Mouse (Mus musculus): ENCODE results near the gene Exoc6b. TPM values are rescaled to one million over a fixed set of nuclear protein-coding genes. Genes with fewer than 3 reads are reported as not detected.
A peak's percentile ranks its signal among the peaks of the same experiment; 100 is the strongest.

The Exoc6b gene
- total and polyA plus RNA-seq, 2 experiments from 2014 or later = 36.2 to 38.1 TPM

DNA sequence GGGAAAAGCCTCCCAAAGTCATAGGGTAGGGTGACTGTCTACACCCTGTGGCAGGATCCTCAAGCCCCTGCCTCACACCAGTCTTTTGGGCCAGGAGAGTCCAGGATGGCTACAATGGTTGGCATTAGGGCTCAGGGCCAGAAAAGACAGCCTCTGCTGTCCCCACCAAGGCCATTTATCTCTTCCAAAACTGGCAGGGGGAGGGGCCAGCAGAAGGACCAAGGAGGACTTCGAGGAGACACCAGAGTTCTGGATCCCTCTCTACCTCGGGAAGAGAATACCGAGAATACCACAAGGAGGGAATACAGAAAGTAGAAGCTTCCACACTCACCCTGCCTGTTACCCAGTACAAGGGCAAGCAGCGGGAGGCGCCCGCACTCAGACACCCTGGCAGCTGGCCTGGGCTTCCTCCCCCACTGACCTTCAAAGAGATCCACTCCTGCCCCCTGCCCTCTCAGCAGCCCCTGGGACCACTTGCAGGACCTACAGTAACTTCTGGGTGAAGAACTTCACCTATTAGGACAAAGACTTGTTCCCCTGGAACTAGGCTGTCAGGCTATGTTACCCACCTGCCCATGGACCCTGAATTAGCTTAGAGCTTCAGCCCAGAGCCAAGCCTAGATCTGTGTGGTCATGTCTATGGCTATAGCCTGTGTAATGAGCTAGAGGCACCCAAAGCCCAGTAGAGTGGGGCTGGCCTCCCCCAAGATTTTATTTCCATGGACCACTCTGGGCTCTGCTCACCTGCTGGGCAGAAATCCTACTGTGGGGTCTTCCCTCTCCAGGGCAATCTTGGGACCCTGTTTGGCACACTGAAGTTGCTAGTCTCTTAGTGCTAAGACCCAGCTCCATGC lies 488.1 kb downstream of the Exoc6b start:
- H3K4me1 ChIP-seq (ENCODE audit: insufficient read depth, low read length) = peaks cover 27% of the 10 kb centered on the region
- no peak for TF ChIP-seq CTCF (IDR thresholded peaks at IDR 0.05; ENCODE audit: low read depth)
- H3K9ac ChIP-seq (replicated peaks; ENCODE audit: low read length) = no peak overlapping the region
- WGBS = 44% methylated on average over 6 of the region's 6 CpGs
- H3K9me3 ChIP-seq (ENCODE audit: low read length) = no peaks in the 10 kb centered on the region
- H3K4me3 ChIP-seq (ENCODE audit: low read length) = no peak overlapping the region
- H3K27ac ChIP-seq = no peak overlapping the region
- no peaks in the 10 kb centered on the region for H3K36me3 ChIP-seq (ENCODE audit: insufficient read depth, low read length)
- ATAC-seq = no peak
- no peak overlapping the region for H3K4me2 ChIP-seq (ENCODE audit: low read depth, low read length)
- H3K27me3 ChIP-seq (ENCODE audit: insufficient read depth, low read length) = peaks cover 23% of the 10 kb centered on the region
- DNase-seq (ENCODE audit: low spot score) = no peak

DNA sequence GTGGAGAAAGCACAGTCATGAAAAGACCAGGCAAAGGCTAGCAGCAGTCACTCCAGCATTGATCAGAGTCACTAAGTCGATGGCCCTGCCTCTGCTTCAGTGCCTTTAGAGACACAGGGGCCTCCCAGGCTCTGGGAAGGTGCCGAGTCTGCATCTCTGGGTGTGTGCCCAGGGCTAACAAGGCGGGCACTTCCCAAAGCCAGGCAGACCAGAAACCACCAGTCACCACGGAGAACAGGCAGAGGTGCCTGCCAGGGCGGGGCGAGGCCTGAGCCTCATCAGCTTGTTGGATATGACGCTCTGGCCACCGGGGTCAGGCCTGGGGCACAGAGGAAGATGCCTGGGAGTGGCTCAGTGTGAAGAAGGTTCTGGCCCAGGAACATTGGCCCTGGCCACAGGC lies 489.8 kb downstream of the Exoc6b start:
- DNase-seq (ENCODE audit: low spot score) (no peak), ATAC-seq (no peak)
- Histone ChIP-seq H3K9ac (replicated peaks; ENCODE audit: low read length) (no peak overlapping the region), H3K4me2 (ENCODE audit: low read depth, low read length) (no peak overlapping the region), H3K36me3 (ENCODE audit: insufficient read depth, low read length) (no peaks in the 10 kb centered on the region), H3K9me3 (ENCODE audit: low read length) (no peaks in the 10 kb centered on the region), H3K27me3 (ENCODE audit: insufficient read depth, low read length) (peaks cover 13% of the 10 kb centered on the region), H3K4me1 (ENCODE audit: insufficient read depth, low read length) (peaks cover 12% of the 10 kb centered on the region; the same call in 1 of the 2 replicates), H3K4me3 (ENCODE audit: low read length) (no peak overlapping the region), H3K27ac (no peak overlapping the region)
- TF ChIP-seq CTCF (IDR thresholded peaks at IDR 0.05; ENCODE audit: low read depth) = no peak
- 53% methylated on average over 8 of the region's 8 CpGs for WGBS

DNA sequence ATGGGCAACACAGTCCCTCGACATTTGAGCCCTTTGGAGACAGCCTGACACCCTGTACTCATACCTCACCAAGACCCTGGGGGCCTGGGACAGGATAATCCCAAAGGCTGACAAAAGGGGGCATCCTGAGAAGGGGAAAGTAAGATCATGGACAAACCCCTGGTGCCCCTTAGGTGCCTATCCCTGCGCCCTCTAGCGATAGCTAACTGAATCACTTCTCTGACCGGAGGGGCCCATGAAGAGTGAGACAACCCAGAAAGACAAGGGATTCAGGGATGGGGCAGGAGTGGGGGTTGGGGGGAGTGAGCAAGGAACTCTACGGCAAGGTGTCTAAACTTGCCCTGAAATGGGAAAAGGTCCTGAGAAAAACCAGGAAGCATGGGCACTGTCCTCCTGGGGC lies 490.4 kb downstream of the Exoc6b start:
- H3K27ac ChIP-seq = no peak overlapping the region
- peaks cover 9% of the 10 kb centered on the region; the same call in 1 of the 2 replicates for H3K4me1 ChIP-seq (ENCODE audit: insufficient read depth, low read length)
- ATAC-seq (no peak), DNase-seq (ENCODE audit: low spot score) (no peak)
- no peak overlapping the region for H3K4me3 ChIP-seq (ENCODE audit: low read length)
- 0 out of 2 replicates have a peak, but pooled peaks cover 7% of the 10 kb centered on the region for H3K27me3 ChIP-seq (ENCODE audit: insufficient read depth, low read length)
- H3K9ac ChIP-seq (replicated peaks; ENCODE audit: low read length) = no peak overlapping the region
- H3K36me3 ChIP-seq (ENCODE audit: insufficient read depth, low read length) = no peaks in the 10 kb centered on the region
- WGBS = 17% methylated on average over 5 of the region's 5 CpGs
- H3K4me2 ChIP-seq (ENCODE audit: low read depth, low read length) = no peak overlapping the region
- peak; percentile 76 for TF ChIP-seq CTCF (IDR thresholded peaks at IDR 0.05; ENCODE audit: low read depth)
- H3K9me3 ChIP-seq (ENCODE audit: low read length) = no peaks in the 10 kb centered on the region

DNA sequence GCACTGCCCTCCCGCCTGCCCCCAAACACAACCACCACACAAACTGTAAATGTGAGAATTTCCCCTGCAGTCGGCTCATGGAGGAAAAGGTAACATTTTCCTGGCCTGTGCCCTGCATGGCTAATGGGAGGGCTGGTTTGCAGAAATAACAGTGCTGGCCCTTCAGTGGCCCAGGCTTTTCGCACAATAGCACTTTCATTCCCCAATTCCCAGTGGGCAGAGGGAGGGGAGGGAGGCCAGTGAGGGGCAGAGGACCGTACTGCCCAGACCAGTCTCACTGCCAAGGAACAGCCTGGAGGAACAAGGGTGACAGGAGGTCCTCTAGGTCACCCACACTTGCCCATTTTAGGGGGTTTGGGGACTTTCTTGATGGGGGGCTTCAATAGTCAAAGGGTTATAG lies 491.4 kb downstream of the Exoc6b start:
- ATAC-seq (no peak), DNase-seq (ENCODE audit: low spot score) (no peak)
- Histone ChIP-seq H3K9ac (replicated peaks; ENCODE audit: low read length) (no peak overlapping the region), H3K36me3 (ENCODE audit: insufficient read depth, low read length) (no peaks in the 10 kb centered on the region), H3K27ac (no peak overlapping the region), H3K4me2 (ENCODE audit: low read depth, low read length) (no peak overlapping the region), H3K9me3 (ENCODE audit: low read length) (no peaks in the 10 kb centered on the region), H3K4me3 (ENCODE audit: low read length) (no peak overlapping the region), H3K27me3 (ENCODE audit: insufficient read depth, low read length) (0 out of 2 replicates have a peak, but pooled peaks cover 6% of the 10 kb centered on the region), H3K4me1 (ENCODE audit: insufficient read depth, low read length) (no peaks in the 10 kb centered on the region)
- 61% methylated on average over 4 of the region's 4 CpGs for WGBS
- no peak for TF ChIP-seq CTCF (IDR thresholded peaks at IDR 0.05; ENCODE audit: low read depth)

DNA sequence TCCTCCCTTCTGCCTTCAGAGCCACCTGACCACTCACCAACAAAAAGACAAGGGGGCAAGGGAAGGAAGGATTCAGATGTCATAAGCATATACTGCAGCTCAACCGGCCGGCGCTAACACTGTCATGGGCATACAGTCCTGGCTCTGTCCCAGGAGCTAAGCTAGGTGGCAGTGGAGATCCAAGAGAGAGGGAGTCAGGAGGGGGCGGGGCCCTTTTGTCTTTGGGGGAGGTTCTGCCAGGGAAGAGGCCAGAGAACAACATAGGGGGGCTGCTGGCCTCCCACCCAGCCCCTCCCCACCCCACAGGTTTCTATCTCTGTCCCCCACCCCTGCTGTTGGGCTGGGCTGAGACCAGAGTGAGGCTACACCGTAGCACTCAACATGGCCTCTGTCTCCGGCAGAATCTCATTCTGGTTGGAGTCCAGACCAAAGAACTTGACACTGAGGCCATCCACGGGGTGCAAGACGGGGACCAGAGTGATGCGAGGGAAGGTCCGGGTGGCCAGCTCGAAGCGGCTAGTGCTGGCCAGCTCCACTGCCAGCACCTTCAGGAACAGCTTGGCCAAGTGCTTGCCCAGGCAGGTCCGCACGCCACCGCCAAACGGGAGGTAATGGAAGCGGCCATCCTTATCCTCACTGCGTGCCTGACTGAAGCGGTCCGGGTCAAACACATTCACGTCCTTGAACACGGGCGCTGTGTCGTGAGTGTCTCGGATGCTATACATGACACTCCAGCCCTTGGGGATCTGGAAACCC lies 495.2 kb downstream of the Exoc6b start:
- H3K4me1 ChIP-seq (ENCODE audit: insufficient read depth, low read length) = peaks cover 3% of the 10 kb centered on the region; the same call in 1 of the 2 replicates
- peak; percentile 70; the same call in 1 of the 2 replicates for ATAC-seq
- H3K27ac ChIP-seq = no peak overlapping the region
- H3K9me3 ChIP-seq (ENCODE audit: low read length) = no peaks in the 10 kb centered on the region
- no peak overlapping the region for H3K9ac ChIP-seq (replicated peaks; ENCODE audit: low read length)
- TF ChIP-seq CTCF (IDR thresholded peaks at IDR 0.05; ENCODE audit: low read depth) = peak; percentile 53
- no peaks in the 10 kb centered on the region for H3K36me3 ChIP-seq (ENCODE audit: insufficient read depth, low read length)
- H3K4me3 ChIP-seq (ENCODE audit: low read length) = no peak overlapping the region
- WGBS = 24% methylated on average over 25 of the region's 25 CpGs
- H3K4me2 ChIP-seq (ENCODE audit: low read depth, low read length) = peak overlapping the region; percentile 25; the same call in 1 of the 2 replicates
- peak; percentile 82 for DNase-seq (ENCODE audit: low spot score)
- H3K27me3 ChIP-seq (ENCODE audit: insufficient read depth, low read length) = 0 out of 2 replicates have a peak, but pooled peaks cover 6% of the 10 kb centered on the region

DNA sequence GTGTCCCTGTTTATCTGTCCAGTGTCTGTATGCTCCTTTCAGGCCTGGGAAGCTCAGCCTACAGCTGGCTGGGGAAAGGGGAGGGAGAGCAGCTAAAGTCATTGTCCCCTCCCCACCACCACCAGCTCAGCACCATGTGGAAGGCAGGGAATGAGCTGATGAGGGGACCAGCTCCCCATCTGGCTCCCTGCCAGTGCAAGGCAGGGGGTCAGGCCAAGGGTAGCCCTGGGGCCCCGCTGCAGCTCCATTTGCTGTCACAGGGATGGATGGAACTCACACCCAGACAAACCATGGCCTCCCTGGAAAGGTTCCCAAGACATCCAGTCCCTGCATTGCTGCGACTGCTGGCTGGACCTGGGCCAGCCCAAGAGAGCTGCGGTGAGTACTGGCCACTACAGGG lies 499.3 kb downstream of the Exoc6b start:
- Histone ChIP-seq H3K27ac (no peak overlapping the region), H3K4me2 (ENCODE audit: low read depth, low read length) (no peak overlapping the region), H3K9me3 (ENCODE audit: low read length) (no peaks in the 10 kb centered on the region), H3K4me1 (ENCODE audit: insufficient read depth, low read length) (peaks cover 7% of the 10 kb centered on the region; the same call in 1 of the 2 replicates), H3K27me3 (ENCODE audit: insufficient read depth, low read length) (no peaks in the 10 kb centered on the region), H3K9ac (replicated peaks; ENCODE audit: low read length) (no peak overlapping the region), H3K36me3 (ENCODE audit: insufficient read depth, low read length) (no peaks in the 10 kb centered on the region), H3K4me3 (ENCODE audit: low read length) (no peak overlapping the region)
- no peak for DNase-seq (ENCODE audit: low spot score)
- no peak for TF ChIP-seq CTCF (IDR thresholded peaks at IDR 0.05; ENCODE audit: low read depth)
- 36% methylated on average over 3 of the region's 3 CpGs for WGBS
- peak; percentile 13; the same call in 1 of the 2 replicates for ATAC-seq

All from hindbrain, postnatal 0 days (tissue).